Mouse (Mus musculus): Measurements from ENCODE around the gene Ifitm6. TPM values are rescaled to one million over a fixed set of nuclear protein-coding genes. Genes with fewer than 3 reads are reported as not detected.

Gene Ifitm6
- polyA plus RNA-seq, 1 experiment: 0.91 TPM

DNA sequence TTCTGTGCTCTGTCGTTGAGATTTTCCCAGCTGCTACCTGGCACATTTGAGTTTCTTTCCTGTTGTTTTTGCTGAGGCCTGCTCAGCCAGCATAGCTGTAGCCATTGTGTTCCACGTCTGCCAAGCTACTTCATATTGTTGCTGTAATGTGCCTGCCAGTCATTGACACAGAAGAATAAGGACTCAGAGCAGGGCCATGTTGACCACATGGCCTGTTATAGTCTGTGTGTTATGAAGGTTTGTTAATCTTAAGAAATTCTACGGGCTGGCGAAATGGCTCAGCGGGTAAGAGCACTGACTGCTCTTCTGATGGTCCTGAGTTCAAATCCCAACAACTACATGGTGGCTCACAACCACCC lies 9.0 kb upstream of the Ifitm6 start:
- Histone ChIP-seq H3K9me3 (no peaks in the 10 kb centered on the region), H3K36me3 (replicated peaks; ENCODE audit: low read length) (no peaks in the 10 kb centered on the region), H3K4me3 (replicated peaks) (no peak overlapping the region), H3K4me1 (peaks cover 62% of the 10 kb centered on the region), H3K27me3 (replicated peaks) (no peaks in the 10 kb centered on the region)
- TF ChIP-seq FLI1 (IDR thresholded peaks at IDR 0.05; ENCODE audit: low read length) (no peak), GATA1 (IDR thresholded peaks at IDR 0.05; ENCODE audit: borderline replicate concordance, low read length) (no peak)

DNA sequence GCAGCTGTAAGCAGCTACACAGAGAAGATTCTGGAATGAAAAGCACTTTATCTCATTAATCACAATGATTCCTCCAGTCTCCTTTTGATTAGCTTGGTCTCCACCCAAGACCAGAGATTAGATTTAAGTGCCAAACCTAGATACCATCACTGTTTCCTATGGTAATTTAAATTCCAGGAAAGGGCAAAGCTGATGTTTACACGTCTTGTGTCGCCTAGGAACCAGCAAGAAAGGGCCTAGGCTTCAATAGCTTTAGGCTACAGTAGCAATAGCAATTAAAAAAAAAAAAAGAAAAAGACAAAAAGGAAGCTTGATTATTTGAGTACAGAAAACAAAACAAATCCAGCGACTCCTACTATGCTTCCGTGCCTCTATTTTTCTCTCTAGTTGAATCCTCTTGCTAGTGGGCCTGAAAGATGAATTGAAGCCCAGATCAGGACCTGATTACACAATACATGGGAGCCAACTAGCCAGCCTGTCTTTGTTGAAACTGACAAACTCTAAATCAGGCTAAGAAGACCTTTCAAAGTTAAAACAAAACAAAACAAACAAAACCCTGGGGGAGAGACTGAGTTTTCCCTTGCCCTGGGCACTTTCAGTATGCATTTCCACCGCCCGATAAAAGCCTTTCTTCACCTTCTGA lies 8.5 kb upstream of the Ifitm6 start:
- Histone ChIP-seq H3K36me3 (replicated peaks; ENCODE audit: low read length) (no peaks in the 10 kb centered on the region), H3K27me3 (replicated peaks) (no peaks in the 10 kb centered on the region), H3K4me1 (peaks cover 62% of the 10 kb centered on the region), H3K9me3 (no peaks in the 10 kb centered on the region), H3K4me3 (replicated peaks) (no peak overlapping the region)
- TF ChIP-seq GATA1 (IDR thresholded peaks at IDR 0.05; ENCODE audit: borderline replicate concordance, low read length) (no peak), FLI1 (IDR thresholded peaks at IDR 0.05; ENCODE audit: low read length) (no peak)

DNA sequence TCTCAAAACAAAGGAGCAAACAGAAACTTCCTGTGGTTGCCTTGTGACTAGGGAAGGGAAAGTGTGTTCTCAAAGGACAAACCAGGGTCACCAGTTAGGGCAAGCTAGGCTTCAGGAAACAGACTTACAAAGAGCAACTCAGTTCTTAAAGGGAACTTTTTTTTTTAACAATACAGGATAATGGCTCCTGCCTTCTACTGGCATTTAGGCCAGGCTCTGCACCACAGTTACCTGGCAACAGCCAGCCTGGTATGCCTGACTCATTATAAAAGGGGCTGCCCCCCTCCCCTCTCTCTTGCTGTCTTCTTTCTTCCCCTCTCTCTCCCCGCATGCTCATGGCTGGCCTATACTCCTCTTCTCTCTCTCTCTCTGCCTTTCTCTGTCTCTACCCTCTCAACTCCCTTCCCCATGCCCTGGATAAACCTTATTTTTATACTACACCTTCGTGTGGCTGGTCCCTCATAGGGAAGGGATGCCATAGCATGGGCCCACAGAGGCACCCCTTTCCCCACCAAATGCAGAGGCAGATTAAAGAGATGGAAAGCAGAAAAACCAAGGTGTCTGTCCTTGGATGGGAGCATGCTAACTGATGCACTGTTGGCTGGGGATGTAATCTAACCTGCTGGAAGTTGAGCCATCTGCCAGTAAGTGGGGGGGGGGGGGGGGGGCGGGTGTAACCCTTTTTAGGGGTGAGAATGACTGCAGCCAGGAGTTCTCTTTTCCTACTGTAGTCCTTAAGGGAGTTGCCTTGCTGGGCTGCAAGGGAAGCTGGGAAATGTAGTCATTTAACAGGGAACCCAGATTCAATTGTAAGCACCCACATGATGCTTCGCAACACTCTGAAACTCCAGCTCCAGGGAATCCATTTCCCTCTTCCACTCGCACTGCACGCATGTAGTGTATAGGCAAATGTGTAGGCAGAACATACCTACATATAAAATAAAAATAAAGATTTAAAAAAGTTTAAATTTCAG lies 7.4 kb upstream of the Ifitm6 start:
- TF ChIP-seq GATA1 (IDR thresholded peaks at IDR 0.05; ENCODE audit: borderline replicate concordance, low read length) (no peak), FLI1 (IDR thresholded peaks at IDR 0.05; ENCODE audit: low read length) (no peak)
- Histone ChIP-seq H3K4me1 (peaks cover 57% of the 10 kb centered on the region), H3K36me3 (replicated peaks; ENCODE audit: low read length) (no peaks in the 10 kb centered on the region), H3K27me3 (replicated peaks) (no peaks in the 10 kb centered on the region), H3K4me3 (replicated peaks) (no peak overlapping the region), H3K9me3 (no peaks in the 10 kb centered on the region)

DNA sequence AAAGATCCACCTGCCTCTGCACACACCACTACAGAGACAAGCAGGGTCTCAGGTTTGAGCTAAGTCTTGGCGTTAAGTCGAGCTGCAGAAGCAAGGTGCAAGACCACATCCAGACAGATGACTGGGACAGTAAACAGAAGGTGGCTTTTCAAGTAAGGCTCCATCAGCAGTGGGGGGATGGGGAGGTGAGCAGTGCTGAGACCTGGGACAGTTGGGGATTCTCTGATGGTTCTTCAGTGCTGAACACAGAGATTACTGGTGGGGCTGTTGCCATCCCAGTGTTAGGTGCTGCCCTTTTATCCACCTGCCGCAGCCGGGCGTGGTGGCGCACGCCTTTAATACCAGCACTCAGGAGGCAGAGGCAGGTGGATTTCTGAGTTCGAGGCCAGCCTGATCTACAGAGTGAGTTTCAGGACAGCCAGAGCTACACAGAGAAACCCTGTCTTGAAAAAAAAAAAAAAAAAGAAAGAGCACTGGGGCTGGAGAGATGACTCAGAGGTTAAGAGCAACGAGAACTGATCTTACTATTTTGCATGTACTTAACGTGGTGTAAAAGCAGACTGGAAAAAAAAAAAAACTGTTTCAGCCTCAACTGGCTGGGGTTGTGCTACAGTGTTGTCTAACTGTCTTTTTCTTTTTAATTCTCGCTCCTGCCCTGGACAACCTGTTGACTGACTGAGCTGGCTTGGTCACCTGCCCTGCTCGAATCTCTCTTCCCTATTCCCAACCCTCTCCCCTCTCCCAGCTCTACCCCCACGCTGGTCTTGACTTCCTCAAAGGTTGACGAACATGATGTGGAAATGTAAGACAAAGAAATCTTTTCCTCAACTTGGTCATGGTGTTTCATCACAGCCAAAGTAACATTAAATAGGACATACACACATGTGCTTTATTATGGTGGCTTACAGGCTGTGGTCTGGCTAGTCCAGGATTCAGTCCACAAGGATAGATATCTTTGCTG lies 4.0 kb upstream of the Ifitm6 start:
- no peaks in the 10 kb centered on the region for H3K36me3 ChIP-seq (replicated peaks; ENCODE audit: low read length)
- no peak overlapping the region for H3K4me3 ChIP-seq (replicated peaks)
- H3K27me3 ChIP-seq (replicated peaks): no peaks in the 10 kb centered on the region
- peaks cover 57% of the 10 kb centered on the region for H3K4me1 ChIP-seq
- H3K9me3 ChIP-seq: no peaks in the 10 kb centered on the region
- TF ChIP-seq GATA1 (IDR thresholded peaks at IDR 0.05; ENCODE audit: borderline replicate concordance, low read length) (no peak), FLI1 (IDR thresholded peaks at IDR 0.05; ENCODE audit: low read length) (no peak)

DNA sequence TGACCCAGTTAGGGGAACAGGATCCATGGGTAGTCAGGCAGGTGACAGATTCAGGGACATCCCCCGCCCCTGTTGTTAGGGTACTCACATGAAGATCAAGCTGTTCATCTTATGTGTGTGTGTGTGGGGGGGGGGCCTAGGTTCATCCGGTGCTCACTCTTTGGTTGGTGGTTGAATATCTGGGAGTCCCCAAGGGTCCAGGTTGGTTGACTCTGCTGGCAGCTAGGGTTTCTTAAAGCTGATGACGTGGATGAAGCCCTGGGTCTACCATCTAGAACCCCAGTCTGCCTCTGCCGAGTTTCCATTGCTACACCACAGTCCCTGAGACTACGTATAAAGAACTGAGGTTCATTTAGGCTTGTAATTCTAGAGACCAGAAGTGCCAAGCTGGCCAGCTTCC lies 1.3 kb upstream of the Ifitm6 start:
- TF ChIP-seq FLI1 (IDR thresholded peaks at IDR 0.05; ENCODE audit: low read length): no peak
- TF ChIP-seq GATA1 (IDR thresholded peaks at IDR 0.05; ENCODE audit: borderline replicate concordance, low read length): no peak

DNA sequence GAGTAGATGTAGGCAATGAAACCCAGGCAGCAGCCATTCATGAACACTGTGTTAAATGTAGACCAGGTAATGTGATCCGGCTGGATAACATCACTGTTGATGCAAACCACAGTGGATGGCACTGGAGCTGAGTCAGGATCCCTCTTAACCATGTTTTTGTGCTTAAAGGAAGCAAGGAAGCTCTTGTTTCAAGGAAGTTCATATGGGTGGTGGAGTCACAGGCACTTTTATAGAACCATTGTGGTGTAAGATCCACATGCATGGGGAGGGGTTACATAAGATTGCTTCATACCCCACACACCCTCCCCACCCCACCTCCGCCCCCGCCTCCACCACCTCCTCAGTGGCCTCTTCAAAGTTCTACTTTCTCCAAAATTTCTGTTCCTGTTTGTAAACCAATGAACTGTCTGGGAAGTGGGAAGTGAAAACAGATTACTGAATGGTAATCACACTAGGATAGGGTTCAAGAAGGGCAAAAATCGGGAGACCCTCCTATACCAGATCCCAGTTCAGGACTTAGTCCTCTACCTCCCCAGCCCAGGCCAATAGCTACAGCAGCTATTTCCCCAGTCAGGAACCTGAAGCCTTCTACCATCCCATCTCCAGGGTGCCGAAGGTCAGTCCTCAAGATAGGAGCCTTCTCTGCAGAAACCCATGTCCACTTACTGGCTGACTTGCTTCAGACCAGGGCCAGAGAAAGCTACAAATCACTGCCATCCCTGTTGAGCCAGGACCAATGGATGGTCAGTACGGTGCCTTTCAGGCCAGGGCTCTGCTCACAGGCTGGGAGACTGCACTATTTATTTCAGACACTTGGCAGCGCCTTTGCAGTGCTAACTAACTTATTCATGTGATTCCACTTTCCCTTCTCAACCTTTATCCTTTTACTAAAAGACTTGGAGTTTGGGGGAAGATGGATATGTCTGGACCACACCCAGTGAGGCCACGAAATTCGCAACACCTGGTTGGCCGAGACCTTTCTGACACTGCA lies 722 bp downstream of the Ifitm6 start:
- peaks cover 9% of the 10 kb centered on the region for H3K9me3 ChIP-seq
- H3K4me3 ChIP-seq (replicated peaks): peak overlapping the region; percentile 59
- H3K4me1 ChIP-seq: peaks cover 53% of the 10 kb centered on the region
- TF ChIP-seq GATA1 (IDR thresholded peaks at IDR 0.05; ENCODE audit: borderline replicate concordance, low read length): no peak
- no peak for TF ChIP-seq FLI1 (IDR thresholded peaks at IDR 0.05; ENCODE audit: low read length)
- H3K36me3 ChIP-seq (replicated peaks; ENCODE audit: low read length): peaks cover 8% of the 10 kb centered on the region
- no peaks in the 10 kb centered on the region for H3K27me3 ChIP-seq (replicated peaks)

More for the DNA sequence above, 1.3 kb upstream of the Ifitm6 start:
- H3K27me3 ChIP-seq (replicated peaks): no peaks in the 10 kb centered on the region
- H3K9me3 ChIP-seq: peaks cover 9% of the 10 kb centered on the region
- peaks cover 8% of the 10 kb centered on the region for H3K36me3 ChIP-seq (replicated peaks; ENCODE audit: low read length)
- peaks cover 47% of the 10 kb centered on the region for H3K4me1 ChIP-seq
- H3K4me3 ChIP-seq (replicated peaks): no peak overlapping the region

DNA sequence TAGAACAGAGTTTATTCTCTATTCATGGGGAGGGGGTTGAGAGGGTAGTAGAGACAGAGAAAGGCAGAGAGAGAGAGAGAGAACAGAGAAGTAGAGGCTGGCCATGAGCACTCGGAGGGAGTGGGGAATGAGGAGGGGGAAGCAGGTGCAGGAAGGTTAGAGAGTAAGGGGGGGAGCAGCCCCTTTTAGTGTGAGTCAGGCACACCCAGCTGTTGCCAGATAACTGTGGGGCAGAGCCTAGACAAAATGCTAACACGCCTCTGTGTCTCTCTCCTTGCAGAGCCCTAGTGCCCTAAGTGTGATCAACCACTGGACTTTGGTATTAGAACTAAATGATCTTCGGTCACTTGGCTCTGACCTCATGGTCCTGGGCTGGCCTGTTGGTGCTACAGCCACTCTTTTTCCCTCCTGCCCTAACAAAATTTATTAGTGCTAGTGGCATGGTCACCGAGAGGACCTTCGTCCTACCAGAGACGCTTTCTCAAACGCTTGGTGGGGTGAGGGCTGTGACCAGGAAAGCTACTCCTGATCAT lies 6.4 kb downstream of the Ifitm6 start:
- Histone ChIP-seq H3K4me1 (peaks cover 80% of the 10 kb centered on the region), H3K36me3 (replicated peaks; ENCODE audit: low read length) (peaks cover 15% of the 10 kb centered on the region), H3K4me3 (replicated peaks) (peak overlapping the region; percentile 94), H3K9me3 (peaks cover 9% of the 10 kb centered on the region), H3K27me3 (replicated peaks) (no peaks in the 10 kb centered on the region)
- no peak for TF ChIP-seq GATA1 (IDR thresholded peaks at IDR 0.05; ENCODE audit: borderline replicate concordance, low read length)
- TF ChIP-seq FLI1 (IDR thresholded peaks at IDR 0.05; ENCODE audit: low read length): no peak

DNA sequence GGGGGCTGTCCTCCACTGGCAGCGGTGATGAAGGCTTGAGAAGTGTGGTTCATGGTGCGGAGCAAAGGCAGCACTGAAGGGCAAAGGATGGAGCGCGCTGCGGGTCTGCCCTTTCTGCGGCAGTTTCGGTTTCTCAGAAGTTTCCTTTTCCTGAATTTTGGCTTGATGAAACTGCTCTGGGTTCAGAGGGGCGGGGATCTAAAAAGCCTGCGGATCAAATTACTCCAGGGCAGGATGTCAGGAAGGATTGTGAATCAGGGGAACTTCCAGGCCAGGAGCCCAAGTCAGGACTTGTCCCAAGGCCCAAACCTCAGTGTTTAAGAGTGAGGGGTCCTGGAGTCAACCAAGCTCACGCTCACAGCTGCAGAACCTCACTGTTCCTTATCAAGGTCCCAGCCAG lies 7.1 kb downstream of the Ifitm6 start, which contains the start of gene Ifitm3:
Gene Ifitm3 (minus strand): TSS at position 178 of the 400 bp plus-strand sequence.
- peaks cover 9% of the 10 kb centered on the region for H3K9me3 ChIP-seq
- no peaks in the 10 kb centered on the region for H3K27me3 ChIP-seq (replicated peaks)
- TF ChIP-seq GATA1 (IDR thresholded peaks at IDR 0.05; ENCODE audit: borderline replicate concordance, low read length) (no peak), FLI1 (IDR thresholded peaks at IDR 0.05; ENCODE audit: low read length) (no peak)
- peaks cover 80% of the 10 kb centered on the region for H3K4me1 ChIP-seq
- H3K4me3 ChIP-seq (replicated peaks): peak within 1 kb of the TSS; percentile 94
- peaks cover 18% of the 10 kb centered on the region for H3K36me3 ChIP-seq (replicated peaks; ENCODE audit: low read length)

All from megakaryocyte, embryonic 14.5 days (primary cell).